Mouse (Mus musculus) heart, adult 2 months (tissue): ENCODE results near the gene Cenpm.

Experiments
- CTCF ChIP-seq: fragments of 200-600 bp; IDR thresholded peaks from 2 replicates; pipeline ENCODE4 v1.8.1; 2022; ENCODE audit warnings: antibody characterized with exemption, mild to moderate bottlenecking, moderate library complexity
- POLR2A ChIP-seq: fragments of 200-500 bp; IDR thresholded peaks from 2 replicates; pipeline ENCODE4 v1.6.1; 2011; ENCODE audit warnings: mild to moderate bottlenecking, low read depth, low read length, control low read depth; ENCODE audit not compliant: insufficient read depth

DNA sequence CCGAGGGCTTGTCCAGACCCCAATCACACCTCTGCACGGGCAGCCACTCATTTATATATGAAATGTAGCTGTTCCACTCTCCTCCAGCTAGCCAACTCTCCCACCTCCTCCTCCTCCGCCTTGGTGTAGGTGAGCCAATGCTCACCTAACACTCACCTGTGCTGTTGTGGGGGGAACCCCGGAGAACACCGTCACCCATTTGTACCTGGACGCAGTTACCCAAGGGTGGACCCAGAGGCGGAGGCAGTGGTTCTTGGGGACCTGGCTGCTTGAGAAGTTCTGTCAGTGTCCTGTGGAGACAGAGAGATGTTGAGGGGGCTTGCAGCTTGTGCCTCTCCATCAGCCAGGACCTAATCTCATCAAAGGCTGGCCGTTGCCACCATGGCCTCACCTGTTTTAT, 36.2 kb downstream of the Cenpm start:
- TF ChIP-seq POLR2A (no peak), CTCF (no peak)
